Comparison of ENCODE assay signal across 8 mouse cellular contexts in the genomic region with DNA sequence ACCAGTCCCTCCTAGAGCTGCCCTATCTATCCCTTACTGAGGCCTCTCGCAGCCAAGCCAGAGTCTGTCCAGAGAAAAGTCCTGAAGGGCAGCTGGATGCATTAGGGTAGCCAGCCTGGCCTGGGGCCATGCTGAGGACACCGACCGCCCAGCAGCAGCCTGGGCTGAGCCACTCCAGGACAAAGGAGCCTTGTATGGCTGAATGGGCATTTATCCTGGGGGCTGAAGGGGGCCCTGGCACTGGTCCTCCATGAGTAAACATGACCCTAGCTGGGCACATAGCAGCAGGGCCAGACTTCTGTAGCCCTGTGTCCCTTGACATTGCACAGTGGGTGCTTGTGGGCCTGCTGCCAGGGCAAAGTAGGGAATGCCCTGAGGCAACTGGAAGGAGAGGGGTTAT. TPM values are rescaled to one million over a fixed set of nuclear protein-coding genes. Genes with fewer than 3 reads are reported as not detected.
DNase-seq lines count a peak whose midpoint lies in the region; ATAC-seq and TF ChIP-seq lines count a peak whose summit lies in the region.

No protein-coding gene starts in this region.

- no peaks in the 10 kb centered on the region for H3K36me3 ChIP-seq in forebrain, embryonic 16.5 days (ENCODE audit: control insufficient read depth, insufficient read depth)
- H3K36me3 ChIP-seq in stomach, embryonic 14.5 days (ENCODE audit: control insufficient read depth, insufficient read depth, low read length) = peaks cover 20% of the 10 kb centered on the region

- H3K4me1 ChIP-seq in forebrain, embryonic 16.5 days (replicated peaks; ENCODE audit: control insufficient read depth, insufficient read depth, low read length) = peaks cover 10% of the 10 kb centered on the region
- H3K4me1 ChIP-seq in stomach, embryonic 14.5 days (ENCODE audit: control insufficient read depth, insufficient read depth, low read length) = no peaks in the 10 kb centered on the region

- no peaks in the 10 kb centered on the region for H3K9me3 ChIP-seq in forebrain, embryonic 16.5 days (ENCODE audit: control insufficient read depth, low read length)
- no peaks in the 10 kb centered on the region for H3K9me3 ChIP-seq in stomach, embryonic 14.5 days (ENCODE audit: control insufficient read depth, low read depth, low read length)

- TF ChIP-seq CTCF in gastrocnemius, adult 2 months (IDR thresholded peaks at IDR 0.05) = no peak

- no peaks in the 10 kb centered on the region for H3K27me3 ChIP-seq in forebrain, embryonic 16.5 days (replicated peaks; ENCODE audit: control insufficient read depth, insufficient read depth, low read length)
- H3K27me3 ChIP-seq in stomach, embryonic 14.5 days (ENCODE audit: control insufficient read depth, insufficient read depth, low read length) = no peaks in the 10 kb centered on the region

- DNase-seq in gastrocnemius, postnatal 10 days = peak; percentile 47
- DNase-seq in gastrocnemius, adult 2 months = no peak
- DNase-seq in 3T3-L1 (ENCODE audit: low read depth, low spot score) = peak; percentile 44
- DNase-seq in left cerebral cortex, postnatal 25 days (ENCODE audit: low spot score in 2 of 2) = peak; percentile 46 to 62
- no peak for DNase-seq in gastrocnemius, adult 8-10 months (ENCODE audit: low spot score in 2 of 2)
- no peak for DNase-seq in embryo, embryonic 11 days

- H3K4me2 ChIP-seq in forebrain, embryonic 16.5 days (ENCODE audit: low read length) = no peak overlapping the region
- no peak overlapping the region for H3K4me2 ChIP-seq in stomach, embryonic 14.5 days (replicated peaks; ENCODE audit: low read depth, low read length)

- intact Hi-C loops in gastrocnemius, adult 2 months (cut with DNase I) = no loop called here
- intact Hi-C loops in left cerebral cortex, postnatal 25 days (cut with DNase I) = no loop called here

- H3K9ac ChIP-seq in forebrain, embryonic 16.5 days (replicated peaks; ENCODE audit: low read depth, low read length) = no peak overlapping the region; the same call in 1 of the 2 replicates
- no peak overlapping the region for H3K9ac ChIP-seq in stomach, embryonic 14.5 days (replicated peaks; ENCODE audit: low read depth, low read length)

- no peak overlapping the region for H3K4me3 ChIP-seq in gastrocnemius, adult 2 months
- H3K4me3 ChIP-seq in forebrain, embryonic 16.5 days (replicated peaks; ENCODE audit: low read length) = no peak overlapping the region
- no peak overlapping the region for H3K4me3 ChIP-seq in stomach, embryonic 14.5 days (ENCODE audit: low read depth, low read length)

- no peak overlapping the region for H3K27ac ChIP-seq in gastrocnemius, adult 2 months
- H3K27ac ChIP-seq in forebrain, embryonic 16.5 days (ENCODE audit: low read length) = 0 out of 2 replicates have a peak overlapping the region, but pooled peaks have one; percentile 20
- no peak overlapping the region for H3K27ac ChIP-seq in stomach, embryonic 14.5 days (ENCODE audit: low read length)

- peak; percentile 85 for ATAC-seq in forebrain, embryonic 16.5 days
- peak; percentile 74 for ATAC-seq in stomach, embryonic 14.5 days (ENCODE audit: insufficient number of reproducible peaks, insufficient read depth, low FRiP score, low read depth)

- 21% methylated on average over 3 of the region's 3 CpGs for WGBS in forebrain, embryonic 16.5 days
- 82% methylated on average over 3 of the region's 3 CpGs for WGBS in stomach, embryonic 14.5 days

RNA-seq across cellular contexts. Expression of a gene that starts 16.2 kb away (rescaled TPM):
- 10 to 100 TPM; 16.0 to 17.7 TPM for total RNA-seq in gastrocnemius, postnatal 10 days (2021)
- 10 to 100 TPM in 1 of 2 experiments, 1 to 10 TPM in 1; 9.0 to 11.7 TPM for total RNA-seq in gastrocnemius, adult 2 months (2021)
- 35.4 and 39.1 TPM in 2 replicates for polyA plus RNA-seq in forebrain, embryonic 16.5 days (2015; fragmentation: Nextera tagmentation; extraction: Ambion mirVana)
- total RNA-seq in left cerebral cortex, postnatal 25 days (2021) = 10 to 100 TPM; 25.6 to 27.6 TPM
- 36.3 and 39.8 TPM in 2 replicates for polyA plus RNA-seq in stomach, embryonic 14.5 days (2014; fragmentation: Nextera tagmentation; extraction: Ambion mirVana)
- 10 to 100 TPM in 2 of 4 experiments, 1 to 10 TPM in 2; 9.2 to 11.3 (median 10.1) TPM for total RNA-seq in gastrocnemius, adult 8-10 months (2022)

RNA-seq across cellular contexts. Expression of a gene that starts 16.5 kb away (rescaled TPM):
- total RNA-seq in gastrocnemius, postnatal 10 days (2021) = 10 to 100 TPM; 15.7 to 19.8 TPM
- total RNA-seq in gastrocnemius, adult 2 months (2021) = 1 to 10 TPM in 1 of 2 experiments, under 1 TPM in 1; 0.97 to 1.3 TPM
- polyA plus RNA-seq in forebrain, embryonic 16.5 days (2015; fragmentation: Nextera tagmentation; extraction: Ambion mirVana) = 71.9 and 85.2 TPM in 2 replicates
- total RNA-seq in left cerebral cortex, postnatal 25 days (2021) = 1 to 10 TPM; 5.5 to 5.9 TPM
- polyA plus RNA-seq in stomach, embryonic 14.5 days (2014; fragmentation: Nextera tagmentation; extraction: Ambion mirVana) = 168 and 174 TPM in 2 replicates
- total RNA-seq in gastrocnemius, adult 8-10 months (2022) = 1 to 10 TPM in 3 of 4 experiments, under 1 TPM in 1; 0.88 to 1.8 (median 1.2) TPM

RNA-seq across cellular contexts. Expression of a gene that starts 22.1 kb away (rescaled TPM):
- 10 to 100 TPM; 17.9 to 24.6 TPM for total RNA-seq in gastrocnemius, postnatal 10 days (2021)
- 1 to 10 TPM; 6.3 to 7.7 TPM for total RNA-seq in gastrocnemius, adult 2 months (2021)
- 126 and 130 TPM in 2 replicates for polyA plus RNA-seq in forebrain, embryonic 16.5 days (2015; fragmentation: Nextera tagmentation; extraction: Ambion mirVana)
- 10 to 100 TPM; 23.3 to 23.6 TPM for total RNA-seq in left cerebral cortex, postnatal 25 days (2021)
- polyA plus RNA-seq in stomach, embryonic 14.5 days (2014; fragmentation: Nextera tagmentation; extraction: Ambion mirVana) = 223 TPM in 2 replicates
- total RNA-seq in gastrocnemius, adult 8-10 months (2022) = 1 to 10 TPM; 5.8 to 6.4 (median 6.0) TPM

RNA-seq across cellular contexts. Expression of a gene that starts 44.7 kb away (rescaled TPM):
- 1 to 10 TPM; 1.1 to 1.5 TPM for total RNA-seq in gastrocnemius, postnatal 10 days (2021)
- total RNA-seq in gastrocnemius, adult 2 months (2021) = under 1 TPM in 1 of 2 experiments, not detected in 1; 0.64 TPM
- polyA plus RNA-seq in forebrain, embryonic 16.5 days (2015; fragmentation: Nextera tagmentation; extraction: Ambion mirVana) = 0.60 and 0.98 TPM in 2 replicates
- total RNA-seq in left cerebral cortex, postnatal 25 days (2021) = under 1 TPM; 0.80 to 0.98 TPM
- polyA plus RNA-seq in stomach, embryonic 14.5 days (2014; fragmentation: Nextera tagmentation; extraction: Ambion mirVana) = 0.32 and 0.42 TPM in 2 replicates
- under 1 TPM in 3 of 4 experiments, not detected in 1; 0.27 to 0.46 (median 0.46) TPM for total RNA-seq in gastrocnemius, adult 8-10 months (2022)

RNA-seq across cellular contexts. Expression of a gene that starts 45.0 kb away (rescaled TPM):
- 10 to 100 TPM; 52.0 to 56.6 TPM for total RNA-seq in gastrocnemius, postnatal 10 days (2021)
- 10 to 100 TPM; 59.4 to 68.6 TPM for total RNA-seq in gastrocnemius, adult 2 months (2021)
- 39.9 and 41.7 TPM in 2 replicates for polyA plus RNA-seq in forebrain, embryonic 16.5 days (2015; fragmentation: Nextera tagmentation; extraction: Ambion mirVana)
- total RNA-seq in left cerebral cortex, postnatal 25 days (2021) = 10 to 100 TPM; 23.0 to 27.6 TPM
- polyA plus RNA-seq in stomach, embryonic 14.5 days (2014; fragmentation: Nextera tagmentation; extraction: Ambion mirVana) = 66.0 and 66.8 TPM in 2 replicates
- 10 to 100 TPM; 62.3 to 84.8 (median 69.4) TPM for total RNA-seq in gastrocnemius, adult 8-10 months (2022)

Comparison
In these comparisons a context has a peak if more than half of its experiments do, and no peak if none do; other contexts are left out.
1. DNase-seq: peak in gastrocnemius, postnatal 10 days (single experiment), 3T3-L1 (single experiment) and left cerebral cortex, postnatal 25 days (2 of 2); none in gastrocnemius, adult 2 months (single experiment), gastrocnemius, adult 8-10 months (0 of 2) and embryo, embryonic 11 days (single experiment).